27 mouse cellular contexts compared by ENCODE assay signal in genomic region chr9:46345887-46346665, GRCm38 (mm10). TPM values are rescaled to one million over a fixed set of nuclear protein-coding genes. Genes with fewer than 3 reads are reported as not detected.
"Had no signal": no experiment of that assay in that cellular context is flagged by ENCODE, and none has a peak within 500 bp of the region (broad histone marks: within the 10 kb centered on the region; RNA-seq: fewer than 3 reads in every experiment).

No protein-coding gene starts in this region.

- H3K36me3 ChIP-seq: midbrain, embryonic 10.5 days; midbrain, embryonic 13.5 days; midbrain, embryonic 15.5 days; neural tube, embryonic 13.5 days; neural tube, embryonic 15.5 days had no signal

- ATAC-seq: midbrain, embryonic 13.5 days; midbrain, embryonic 15.5 days had no signal

- H3K9ac ChIP-seq: lung, embryonic 14.5 days; midbrain, embryonic 13.5 days; midbrain, embryonic 15.5 days; neural tube, embryonic 13.5 days; neural tube, embryonic 15.5 days had no signal

- DNase-seq: lung, adult 18-20 months; lung, embryonic 14.5 days; lung, postnatal 10 days; lung, postnatal 4 days; retina, postnatal 1 day; right cerebral cortex, adult 18-20 months; right cerebral cortex, postnatal 25 days; right cerebral cortex, postnatal 4 days; spleen, adult 18-20 months; thymus, adult 2 months; thymus, postnatal 25 days; thymus, postnatal 4 days had no signal

- H3K27ac ChIP-seq: midbrain, embryonic 10.5 days; midbrain, embryonic 13.5 days; midbrain, embryonic 15.5 days; neural tube, embryonic 13.5 days; neural tube, embryonic 15.5 days had no signal

- H3K4me3 ChIP-seq: midbrain, embryonic 10.5 days; midbrain, embryonic 13.5 days; midbrain, embryonic 15.5 days; myocyte; neural tube, embryonic 13.5 days; neural tube, embryonic 15.5 days had no signal

- H3K27me3 ChIP-seq: midbrain, embryonic 15.5 days; neural tube, embryonic 13.5 days; neural tube, embryonic 15.5 days had no signal

- H3K4me2 ChIP-seq: lung, embryonic 14.5 days; midbrain, embryonic 13.5 days; midbrain, embryonic 15.5 days; neural tube, embryonic 13.5 days; neural tube, embryonic 15.5 days had no signal

- H3K9me3 ChIP-seq: midbrain, embryonic 10.5 days; midbrain, embryonic 13.5 days; midbrain, embryonic 15.5 days; neural tube, embryonic 13.5 days; neural tube, embryonic 15.5 days had no signal

RNA-seq across cellular contexts. Expression of gene 4931429L15Rik, which starts 26.3 kb away (rescaled TPM):
- total RNA-seq: megakaryocyte, adult 5-6 weeks; megakaryocyte-erythroid progenitor cell, adult 5-6 weeks had no signal
- polyA plus RNA-seq: liver, embryonic 16.5 days; lung, embryonic 14.5 days; lung, embryonic 16.5 days; midbrain, embryonic 10.5 days; midbrain, embryonic 15.5 days; myocyte; neural tube, embryonic 11.5 days; neural tube, embryonic 13.5 days; neural tube, embryonic 15.5 days; small intestine, adult 2 months; stomach, embryonic 14.5 days; stomach, embryonic 16.5 days; urinary bladder, adult 2 months had no signal
